Mouse (Mus musculus) ES-Bruce4 (cell line): ENCODE data around the gene Synrg.
A peak's percentile ranks its signal among the peaks of the same experiment; 100 is the strongest.

Experiments used
- CTCF ChIP-seq: IDR thresholded peaks from one replicate; pipeline ENCODE4 v1.8.1; 2011; ENCODE audit warnings: low read depth, low read length
- POLR2A ChIP-seq: IDR thresholded peaks from one replicate; pipeline ENCODE4 v1.8.1; 2011; ENCODE audit warnings: low read length; ENCODE audit not compliant: insufficient read depth

DNA sequence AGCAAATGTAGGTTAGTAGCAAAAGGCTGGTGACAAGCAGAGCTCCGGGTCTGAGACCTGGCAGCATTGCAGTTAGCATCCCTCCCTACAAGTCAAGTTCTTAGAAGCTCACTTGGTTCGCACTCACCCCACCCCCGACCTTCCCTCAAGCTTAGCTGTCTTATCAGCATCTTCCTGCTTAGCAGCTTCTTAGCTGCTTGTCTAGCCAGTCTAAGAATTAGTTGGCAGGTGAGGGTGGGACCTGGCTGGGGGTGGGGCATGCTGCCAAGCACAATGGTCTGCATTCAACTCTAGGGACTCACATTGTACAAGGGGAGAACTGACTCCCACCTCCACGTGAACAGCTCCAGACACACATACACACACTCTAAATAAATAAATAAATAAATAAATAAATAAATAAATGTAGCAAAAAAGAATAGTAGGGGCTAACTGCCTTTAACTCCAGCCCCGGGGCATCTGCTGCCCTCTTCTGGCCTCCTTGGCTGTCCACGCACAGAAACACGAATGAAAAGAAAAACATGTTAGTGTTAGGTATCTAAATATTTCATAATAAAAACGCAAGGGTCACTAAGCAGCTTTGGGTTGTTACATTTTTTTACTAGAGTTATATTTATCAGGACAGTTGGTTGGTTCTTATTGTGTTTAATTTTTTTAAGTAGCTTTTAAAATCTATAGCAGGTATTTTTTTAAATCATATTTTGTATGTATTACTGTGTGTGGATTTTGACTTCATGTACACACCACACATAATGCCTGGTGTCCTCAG, 3.4 kb downstream of the Synrg start:
- TF ChIP-seq CTCF (peak; percentile 15), POLR2A (no peak)
